Mouse (Mus musculus) mature B cell (primary cell): Measurements from ENCODE around the gene Ins2.

ENCODE experiments used
- in situ Hi-C: fragments of 300-500 bp; cut with MboI; formaldehyde crosslinking; loops from 2 replicates; pipeline ENCODE4 v1.14.3; 2019

Ins2 gene

DNA sequence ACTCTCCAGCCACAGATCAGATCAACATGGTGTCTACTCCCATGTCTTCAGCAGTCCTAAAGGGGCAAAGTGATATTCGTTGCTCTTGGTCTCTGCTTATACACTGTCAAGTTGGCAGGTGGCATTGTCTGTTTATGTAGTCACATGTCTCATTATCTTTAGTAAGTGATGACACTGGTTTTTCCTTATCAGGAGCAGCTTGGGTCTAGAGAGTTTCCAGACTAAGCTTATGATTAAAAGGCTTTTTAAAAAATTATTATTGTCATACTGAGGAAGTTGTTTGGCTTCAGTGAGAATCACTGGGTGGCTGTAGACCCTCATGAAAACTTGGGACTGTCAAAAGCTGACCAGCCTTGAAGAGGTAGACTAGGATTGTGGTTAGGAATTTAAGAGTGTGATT lies at the start of gene Ins2:
Ins2 (minus strand) TSS at position 101 of the 400 bp plus-strand sequence.
- in situ Hi-C loops: no loop called here

DNA sequence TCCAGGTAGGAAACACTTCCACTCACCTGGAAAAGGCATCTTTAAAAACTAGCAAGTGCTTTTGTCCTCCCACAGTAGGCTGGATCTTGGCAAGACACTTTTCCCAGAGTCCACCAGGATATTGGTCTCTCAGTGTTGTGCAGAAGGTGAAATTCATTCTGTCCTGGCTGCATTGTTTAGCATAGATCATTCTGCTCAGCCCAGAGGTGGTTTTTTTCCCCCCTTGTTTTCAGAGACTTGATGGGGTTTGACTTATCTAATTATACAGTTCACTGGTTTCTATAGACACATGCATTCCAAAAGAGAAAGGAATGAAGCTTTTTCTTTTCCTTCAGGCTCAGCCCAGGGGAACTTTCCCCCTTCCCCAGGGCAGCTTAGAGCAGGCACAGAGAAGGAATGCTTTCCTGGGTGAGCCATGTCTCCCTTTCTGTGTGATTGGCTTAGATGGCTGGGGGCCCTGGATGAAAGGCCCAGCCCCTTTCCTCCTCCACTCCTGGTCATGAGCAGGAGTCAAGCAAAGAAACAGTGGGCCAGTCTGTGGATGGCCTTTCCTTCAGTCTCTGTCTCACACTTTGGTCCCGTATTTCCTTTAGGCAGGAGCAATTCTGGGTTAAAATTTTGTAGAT lies 49.6 kb upstream of the Ins2 start:
- in situ Hi-C loops: no loop called here

DNA sequence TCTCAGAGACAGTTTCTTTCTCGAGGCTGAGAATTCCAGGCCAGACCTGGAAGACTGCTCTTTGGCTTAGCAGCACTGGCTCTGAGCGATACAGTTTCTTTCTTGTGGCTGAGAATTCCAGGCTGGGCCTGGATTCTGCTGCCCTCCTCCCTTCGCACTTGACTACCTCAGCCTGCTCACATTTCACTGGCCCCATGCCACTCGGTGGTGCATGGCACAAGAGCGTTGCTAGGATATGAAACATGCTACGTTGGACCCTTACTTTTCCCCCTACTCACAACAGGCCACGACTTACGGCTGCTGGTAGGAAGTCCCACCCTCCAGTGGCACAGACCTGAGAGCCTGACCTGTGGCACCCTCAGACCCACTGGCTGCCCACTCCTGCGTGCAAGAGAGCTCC lies 46.5 kb upstream of the Ins2 start:
- in situ Hi-C loops: no loop called here

DNA sequence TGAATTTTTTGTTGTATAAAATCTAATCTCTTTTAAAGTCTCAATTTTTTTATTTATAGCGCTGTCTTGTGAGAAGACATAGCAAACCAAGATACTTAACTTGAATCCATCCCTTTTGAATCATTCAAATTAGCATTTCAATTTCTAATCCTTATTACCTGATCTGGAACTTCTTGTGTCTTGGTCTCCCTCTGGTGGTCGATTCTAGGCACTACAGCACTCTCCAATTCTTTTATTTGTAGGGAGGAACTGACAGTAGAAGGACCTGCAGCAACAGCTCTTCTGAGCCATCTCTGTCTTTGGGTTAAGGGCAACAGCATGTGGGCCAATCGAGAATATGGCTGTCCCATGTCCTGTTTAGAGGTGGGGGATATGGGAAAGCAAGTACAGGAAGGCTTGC lies 5.4 kb downstream of the Ins2 start:
- in situ Hi-C loops: no loop called here

DNA sequence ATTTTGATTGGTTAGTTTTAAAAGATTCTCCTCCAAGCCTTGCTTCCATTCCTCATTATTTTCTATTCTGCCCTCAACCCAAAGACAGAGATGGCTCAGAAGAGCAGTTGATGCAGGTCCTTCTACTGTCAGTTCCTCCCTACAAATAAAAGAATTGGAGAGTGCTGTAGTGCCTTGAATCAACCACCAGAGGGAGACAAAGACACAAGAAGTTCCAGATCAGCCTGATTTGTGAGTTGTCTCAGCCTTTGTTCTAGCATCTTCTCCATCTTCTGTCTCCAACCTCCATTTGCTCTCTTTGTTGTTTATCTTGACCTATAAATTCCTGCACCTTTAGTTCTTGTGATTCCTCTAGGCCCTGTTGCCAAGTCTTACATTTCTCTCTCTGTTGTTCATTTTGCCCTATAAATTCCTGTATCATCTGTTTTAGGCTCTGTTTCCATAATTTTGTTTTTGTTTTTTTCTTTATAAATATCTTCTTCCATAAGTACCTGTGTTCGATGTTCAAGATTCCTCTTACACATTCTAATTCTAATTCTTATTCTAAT lies 6.2 kb downstream of the Ins2 start:
- in situ Hi-C loops: no loop called here

DNA sequence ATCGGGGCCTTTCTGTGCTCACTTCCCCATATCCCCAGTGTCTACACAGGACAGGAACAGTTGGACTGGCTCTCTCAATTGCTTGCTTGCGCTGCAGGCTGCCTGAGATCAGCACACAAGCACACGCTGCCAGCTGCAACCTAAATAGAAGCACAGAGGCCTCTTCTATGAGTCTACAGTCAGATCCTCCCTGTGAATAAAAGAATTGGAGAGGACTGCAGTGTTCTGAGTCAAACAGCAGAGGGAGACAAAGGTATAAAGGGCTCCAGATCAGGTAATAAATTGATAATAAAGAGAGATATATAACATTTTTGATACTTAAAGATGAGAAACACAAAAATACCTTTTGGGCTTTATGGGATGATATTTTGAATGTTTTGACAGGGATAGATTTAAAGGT lies 17.2 kb downstream of the Ins2 start:
- in situ Hi-C loops: no loop called here

DNA sequence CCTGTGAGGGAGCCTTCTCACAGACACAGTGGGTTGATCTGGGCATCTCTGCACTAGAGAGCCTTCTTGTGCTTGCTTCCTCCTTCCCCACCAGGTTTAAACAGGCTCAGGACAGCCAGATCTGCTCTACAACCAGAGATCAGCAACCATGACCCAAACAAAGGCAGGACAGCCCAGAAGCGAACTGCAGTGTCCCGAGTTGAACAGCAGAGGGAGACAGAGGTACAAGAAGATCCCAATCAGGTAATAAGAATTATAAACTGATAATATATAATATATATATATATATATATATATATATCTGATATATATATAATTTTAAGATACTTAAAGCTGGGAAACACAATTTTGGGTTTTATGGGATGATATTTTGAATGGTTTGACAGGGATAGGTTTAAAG lies 22.5 kb downstream of the Ins2 start:
- in situ Hi-C loops: no loop called here

DNA sequence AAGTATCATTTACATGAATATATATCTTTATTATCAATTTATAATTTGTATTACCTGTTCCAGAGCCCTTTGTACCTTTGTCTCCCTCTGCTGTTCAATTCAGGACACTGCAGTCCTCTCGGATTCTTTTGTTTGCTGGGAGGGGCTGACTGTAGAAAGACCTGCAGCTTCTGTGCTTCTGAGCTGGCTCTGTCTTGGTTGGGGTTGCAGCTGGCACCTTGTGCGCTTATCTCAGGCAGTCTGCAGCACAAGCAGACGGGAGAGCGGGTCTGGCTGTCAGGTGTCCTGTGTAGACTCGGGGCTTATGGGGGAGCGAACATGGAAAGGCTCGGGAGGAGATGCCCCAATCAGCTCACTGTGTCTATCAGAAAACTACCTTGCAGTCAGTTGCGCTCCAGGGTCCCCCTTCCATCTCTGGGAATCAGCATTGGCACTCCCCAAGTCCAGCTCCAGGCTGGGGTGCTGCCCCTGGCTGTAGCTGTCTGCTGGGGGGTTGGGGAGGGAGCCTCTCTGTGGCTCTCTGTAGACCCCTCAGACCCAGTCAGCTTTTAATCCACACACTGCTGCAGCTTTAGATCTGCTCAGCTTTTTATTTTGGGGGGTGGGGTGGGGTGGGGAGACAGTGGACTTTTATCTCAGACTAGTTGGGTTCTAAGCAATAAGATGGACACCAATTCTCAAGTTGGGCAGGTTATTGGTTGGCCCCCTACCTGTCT lies 28.2 kb downstream of the Ins2 start:
- in situ Hi-C loops: no loop called here

DNA sequence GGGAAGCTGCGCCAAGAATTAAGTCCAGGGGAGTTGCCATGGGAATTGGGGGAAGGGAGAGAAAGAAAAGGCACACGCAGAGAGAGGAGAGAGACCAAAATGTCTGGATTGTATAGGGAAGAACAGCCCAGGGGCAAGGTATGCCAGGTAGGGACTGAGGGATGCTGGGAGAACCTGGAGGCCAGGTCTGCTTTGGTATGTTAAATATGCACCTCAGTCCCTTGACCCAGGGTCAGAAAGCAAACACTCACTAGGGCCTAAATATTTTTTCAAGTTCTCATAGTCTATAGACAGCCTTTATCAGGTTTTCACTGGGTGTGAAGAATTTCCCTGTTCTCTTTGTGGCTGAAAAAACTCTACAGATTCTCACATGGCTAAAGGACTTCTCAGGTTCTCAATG lies 36.3 kb downstream of the Ins2 start:
- in situ Hi-C loops: no loop called here

DNA sequence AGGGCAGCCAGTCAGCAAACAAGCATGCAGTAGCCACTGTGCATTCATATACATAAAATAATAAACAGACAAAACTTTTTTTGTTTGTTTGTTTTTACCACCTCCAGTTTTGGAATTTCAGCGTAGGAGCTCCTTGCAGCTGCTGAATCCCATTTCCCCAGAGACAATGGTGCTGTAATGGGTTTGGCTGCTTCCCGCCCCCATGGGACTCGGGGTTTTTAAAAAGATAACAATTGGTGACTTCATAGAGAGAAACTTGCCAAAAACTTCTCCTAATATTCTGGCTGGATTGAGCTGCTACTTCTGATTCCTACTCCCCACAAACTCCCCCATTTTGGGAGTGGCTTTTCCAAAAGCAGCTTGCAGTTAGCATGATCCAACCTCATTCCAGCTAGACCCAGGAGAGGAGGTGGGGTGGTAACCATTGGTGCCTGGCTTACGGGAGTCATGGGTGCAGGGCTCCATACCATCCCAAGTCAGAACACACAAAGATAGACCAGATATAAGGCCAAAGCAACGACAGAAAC lies 43.8 kb downstream of the Ins2 start:
- in situ Hi-C loops: no loop called here

DNA sequence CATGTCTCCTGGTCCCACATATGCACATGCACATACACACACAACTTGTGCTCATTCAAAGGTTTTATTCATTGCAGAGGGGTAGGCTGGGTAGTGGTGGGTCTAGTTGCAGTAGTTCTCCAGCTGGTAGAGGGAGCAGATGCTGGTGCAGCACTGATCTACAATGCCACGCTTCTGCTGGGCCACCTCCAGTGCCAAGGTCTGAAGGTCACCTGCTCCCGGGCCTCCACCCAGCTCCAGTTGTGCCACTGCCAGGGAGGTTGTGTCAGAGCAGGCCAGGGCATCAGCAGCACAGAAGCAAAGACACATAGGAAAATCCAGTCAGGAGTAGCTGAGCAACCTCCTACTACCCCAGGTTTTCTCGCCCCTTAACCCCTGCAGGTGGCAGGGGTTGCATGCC lies 64.6 kb downstream of the Ins2 start:
- in situ Hi-C loops: loop anchor here (10.0 kb wide), 1 partner anchor 344 kb away; no protein-coding TSS in a partner anchor

DNA sequence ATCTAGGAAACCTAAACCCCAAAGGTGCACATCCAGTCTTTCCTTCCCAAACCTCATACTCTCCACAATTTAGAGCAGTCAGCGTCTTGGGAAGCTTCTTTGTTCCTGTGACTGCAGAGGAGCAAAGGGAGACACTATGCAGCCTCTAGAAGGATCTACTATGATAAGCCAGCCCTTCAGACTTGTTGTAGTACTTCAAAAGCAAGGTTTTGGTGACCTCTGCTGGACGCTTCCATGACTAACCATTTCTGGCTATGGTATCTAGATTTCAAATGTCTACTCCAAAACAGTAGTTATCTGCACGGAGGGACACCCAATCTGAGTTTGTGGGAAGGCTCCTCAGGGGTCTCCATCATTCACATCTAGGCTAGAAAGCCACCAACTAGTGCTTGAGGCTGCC lies 67.5 kb downstream of the Ins2 start:
- in situ Hi-C loops: loop anchor here (10.0 kb wide), 1 partner anchor 341 kb away; no protein-coding TSS in a partner anchor

DNA sequence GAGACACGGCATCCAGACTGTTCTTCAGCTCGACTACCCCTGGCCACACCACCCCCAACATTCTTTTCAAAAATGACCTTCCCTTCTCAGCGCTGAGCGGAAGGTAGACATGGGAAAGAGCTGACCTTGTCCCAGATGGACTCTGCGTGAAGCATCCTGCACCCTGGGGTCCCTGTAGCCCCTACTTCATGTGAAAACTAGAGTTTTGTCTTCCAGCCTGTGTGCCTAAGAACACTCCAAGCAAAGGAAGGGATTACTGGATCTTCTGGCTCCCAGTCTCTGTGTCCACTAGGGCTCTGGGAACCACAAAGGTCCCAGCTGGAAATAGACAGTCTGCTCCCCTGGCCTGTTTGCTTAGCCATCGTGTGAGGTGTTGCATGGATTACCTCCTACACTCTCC lies 68.0 kb downstream of the Ins2 start:
- in situ Hi-C loops: loop anchor here (10.0 kb wide), 1 partner anchor 340 kb away; no protein-coding TSS in a partner anchor

DNA sequence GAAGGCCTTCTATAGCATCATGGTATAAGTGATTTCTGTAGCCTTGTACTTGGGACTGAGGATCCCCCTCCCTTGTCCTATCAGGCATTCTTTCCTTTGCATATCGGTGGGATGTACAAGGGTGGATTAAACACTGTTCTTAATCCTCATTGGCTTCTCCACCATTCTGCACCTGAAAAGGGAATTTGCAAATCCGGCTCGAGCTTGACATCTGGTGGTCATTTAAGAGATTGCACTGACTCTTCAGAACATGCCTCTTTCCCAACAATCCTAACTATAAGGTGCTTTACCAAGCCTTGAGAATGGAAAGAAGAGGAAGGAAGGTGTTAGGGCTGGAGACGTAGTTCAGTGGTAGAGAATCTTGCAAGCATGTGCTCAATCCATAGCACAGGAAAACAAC lies 71.1 kb downstream of the Ins2 start:
- in situ Hi-C loops: loop anchor here (10.0 kb wide), 1 partner anchor 337 kb away; no protein-coding TSS in a partner anchor

DNA sequence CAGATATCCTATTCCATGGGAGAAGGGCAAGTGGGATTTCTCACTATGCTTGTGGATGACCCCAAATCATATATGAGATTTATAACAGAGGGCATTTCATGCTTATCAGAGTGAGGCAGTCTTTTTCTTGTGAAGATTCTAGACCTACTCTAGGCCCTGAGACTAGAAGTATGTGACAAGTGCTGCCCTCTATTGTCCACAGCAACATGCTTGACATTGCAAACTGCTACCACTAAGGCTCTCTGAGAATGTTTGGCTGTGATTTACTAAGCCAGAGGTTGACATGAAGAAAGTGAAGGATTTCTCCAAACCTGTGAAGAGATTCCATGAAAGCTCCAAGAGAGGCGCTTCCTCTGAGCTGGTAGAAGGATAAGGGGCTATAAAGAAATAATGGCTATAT lies 72.1 kb downstream of the Ins2 start:
- in situ Hi-C loops: loop anchor here (10.0 kb wide), 1 partner anchor 336 kb away; no protein-coding TSS in a partner anchor

DNA sequence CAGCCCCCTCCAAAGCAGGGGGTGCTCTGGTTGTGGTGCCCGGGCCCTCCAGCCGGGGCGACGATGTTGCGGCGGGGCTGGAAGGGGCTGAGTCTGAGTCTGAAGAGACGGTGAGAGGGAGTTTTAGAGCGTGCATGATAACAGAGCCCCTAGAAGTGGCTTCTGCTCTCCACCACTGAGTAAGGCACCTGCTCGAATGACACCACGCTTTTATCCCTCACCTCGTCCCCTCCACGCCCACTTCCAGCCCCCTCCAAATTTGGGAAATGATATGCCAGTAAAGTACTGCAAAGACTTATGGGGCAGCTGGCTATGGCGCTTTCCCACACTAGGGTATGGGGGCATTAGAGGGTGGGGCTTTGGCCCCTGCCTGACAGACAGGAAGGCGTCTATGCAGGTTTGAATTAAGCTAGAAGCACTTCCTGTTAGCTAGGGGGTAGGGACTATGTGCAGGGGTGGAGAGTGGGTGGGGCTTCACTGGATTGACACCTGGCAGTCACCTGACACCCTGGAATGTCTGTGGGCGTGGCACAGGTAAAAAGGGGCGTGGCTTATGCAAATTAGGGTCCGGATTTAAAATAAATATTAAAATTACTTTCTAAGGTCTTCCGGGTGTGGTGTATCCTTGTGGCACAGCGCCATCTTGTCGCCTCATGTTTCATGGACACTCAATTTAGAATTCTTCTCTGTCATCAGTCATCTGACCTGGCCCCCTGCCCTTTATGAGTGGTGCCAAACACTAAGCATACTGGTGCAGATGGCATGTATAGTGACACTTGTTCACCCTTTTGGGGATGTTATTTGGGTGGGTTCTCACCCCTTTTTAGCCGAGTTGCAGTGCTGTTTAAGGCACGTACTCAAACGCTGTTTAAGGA lies 73.2 kb downstream of the Ins2 start, which contains the start of gene Gm49394:
Gm49394 (minus strand) TSS at position 192 of the 875 bp plus-strand sequence.
- in situ Hi-C loops: loop anchor here (10.0 kb wide), 1 partner anchor 335 kb away; no protein-coding TSS in a partner anchor

DNA sequence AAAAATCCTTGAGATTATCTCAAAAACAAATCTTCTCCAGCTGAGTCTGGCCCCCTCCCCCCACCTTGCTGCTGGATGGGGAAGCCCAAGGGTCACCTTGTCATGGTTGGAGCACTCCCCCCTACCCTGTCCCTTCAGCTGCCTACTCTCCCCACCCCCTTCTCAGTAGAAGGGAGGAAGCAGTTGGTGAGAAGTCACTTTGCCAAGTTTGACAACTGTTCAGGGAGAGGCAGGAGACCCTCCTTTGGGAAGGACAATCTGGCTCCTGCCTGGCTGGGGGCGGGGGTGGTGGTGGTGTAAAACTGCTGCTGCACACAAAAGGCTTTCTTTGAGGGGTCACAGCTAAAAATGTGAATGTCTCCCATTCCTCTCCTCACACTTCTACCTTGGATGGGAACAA lies 74.9 kb downstream of the Ins2 start:
- in situ Hi-C loops: no loop called here

DNA sequence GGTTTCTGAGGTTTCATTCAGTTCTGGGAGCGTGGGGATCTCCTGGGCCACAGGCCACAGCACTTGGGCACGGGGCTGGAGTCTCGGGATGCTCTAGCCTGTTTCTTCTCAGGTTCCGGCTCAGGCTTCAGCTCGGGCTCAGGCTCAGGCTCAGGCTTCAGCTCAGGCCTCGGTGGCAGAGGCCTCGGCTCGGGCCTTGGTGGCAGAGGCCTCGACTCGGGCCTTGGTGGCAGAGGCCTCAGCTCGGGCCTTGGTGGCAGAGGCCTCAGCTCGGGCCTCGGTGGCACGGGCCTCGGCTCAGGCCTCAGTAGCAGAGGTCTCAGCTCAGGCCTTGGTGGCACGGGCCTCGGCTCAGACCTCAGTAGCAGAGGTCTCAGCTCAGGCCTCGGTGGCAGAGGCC lies 75.7 kb downstream of the Ins2 start:
- in situ Hi-C loops: no loop called here

DNA sequence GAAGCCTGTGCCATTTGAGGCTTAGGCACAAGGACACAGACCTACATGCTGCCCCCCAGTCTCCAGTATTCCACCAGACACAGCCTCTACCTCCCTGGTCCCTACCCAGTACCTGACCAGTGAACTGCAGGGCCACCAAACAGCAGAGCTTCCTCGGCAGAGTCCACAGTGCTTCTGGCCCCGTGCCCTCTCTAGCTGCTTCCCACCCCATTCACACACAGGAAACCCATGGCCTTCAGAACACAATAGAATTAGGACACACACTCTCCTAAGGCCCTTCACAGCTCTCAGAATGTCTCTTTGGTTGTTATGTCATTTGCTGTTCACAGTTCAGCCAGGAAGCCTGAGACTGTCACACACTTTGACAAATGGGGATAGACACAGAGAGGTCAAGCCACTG lies 76.5 kb downstream of the Ins2 start, which contains the start of gene Igf2:
Igf2 (minus strand) TSS at position 158 of the 400 bp plus-strand sequence.
- in situ Hi-C loops: no loop called here

DNA sequence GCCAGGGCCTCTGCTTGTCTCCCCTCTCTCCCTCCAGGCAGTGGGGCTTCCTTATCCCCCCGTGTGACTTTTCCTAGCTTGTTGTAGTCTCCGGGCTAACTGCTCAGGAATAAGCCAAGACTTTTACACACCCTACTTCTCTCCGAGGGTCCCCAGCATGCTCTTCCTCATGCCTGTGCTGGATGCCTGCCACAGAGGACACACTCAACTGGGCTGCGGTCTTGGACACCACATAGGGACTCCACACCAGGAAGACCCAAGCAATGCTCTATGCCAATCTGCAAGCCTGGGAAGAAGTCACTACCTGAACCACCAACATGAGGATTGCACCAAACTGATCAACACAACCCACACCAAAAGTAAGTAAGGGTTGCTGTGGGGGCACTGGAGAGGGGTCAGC lies 77.1 kb downstream of the Ins2 start:
- in situ Hi-C loops: no loop called here

DNA sequence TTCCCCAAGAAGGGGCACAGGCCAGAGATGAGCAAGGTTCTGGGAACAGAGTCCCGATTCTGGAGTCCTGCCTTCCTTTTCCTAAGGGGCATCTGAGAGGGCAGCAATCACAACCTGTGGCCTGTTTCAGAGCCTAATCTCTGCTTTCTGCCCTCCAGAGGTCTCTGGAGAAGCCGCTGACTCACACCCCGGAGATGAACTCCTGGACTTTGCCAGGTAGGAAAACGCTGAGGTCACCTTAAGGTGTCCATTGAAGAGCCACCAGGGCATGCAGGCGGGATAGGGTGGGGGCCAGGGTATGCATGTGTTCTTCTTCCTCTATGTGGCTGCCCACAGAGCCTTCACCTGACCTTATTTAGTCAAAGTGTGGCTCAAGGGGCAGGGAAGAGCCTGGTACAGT lies 77.8 kb downstream of the Ins2 start:
- in situ Hi-C loops: no loop called here
